Mouse (Mus musculus) midbrain, embryonic 16.5 days (tissue): Measurements from ENCODE around the gene Plekha8. TPM values are rescaled to one million over a fixed set of nuclear protein-coding genes. Genes with fewer than 3 reads are reported as not detected.

Source experiments
- ATAC-seq: fragments of 200-750 bp; cut with Nextera tagmentation; 2 replicates; pipeline ENCODE4 v1.8.0; 2017; ENCODE audit warnings: moderate TSS enrichment
- H3K27ac ChIP-seq: fragments of 300-500 bp; sonication (generic); 2 replicates; pipeline ENCODE4 v1.5.1; 2014; ENCODE audit warnings: mild to moderate bottlenecking, low read length, mixed read lengths
- H3K27me3 ChIP-seq: fragments of 300-500 bp; sonication (generic); 2 replicates; pipeline ENCODE4 v1.6.1; 2014; ENCODE audit warnings: low read depth, low read length, mixed read lengths; ENCODE audit not compliant: control insufficient read depth, insufficient read depth
- H3K36me3 ChIP-seq: fragments of 300-500 bp; sonication (generic); 2 replicates; pipeline ENCODE4 v1.6.1; 2014; ENCODE audit warnings: mild to moderate bottlenecking, low read length, moderate library complexity, mixed read lengths; ENCODE audit not compliant: control insufficient read depth, insufficient read depth
- H3K4me1 ChIP-seq: fragments of 300-500 bp; sonication (generic); 2 replicates; pipeline ENCODE4 v1.6.1; 2014; ENCODE audit warnings: mild to moderate bottlenecking, low read length, mixed read lengths; ENCODE audit not compliant: control insufficient read depth, insufficient read depth
- H3K4me2 ChIP-seq: fragments of 300-500 bp; sonication (generic); 2 replicates; pipeline ENCODE4 v1.6.1; 2014; ENCODE audit warnings: mild to moderate bottlenecking, low read length, mixed read lengths
- H3K4me3 ChIP-seq: fragments of 300-500 bp; sonication (generic); 2 replicates; pipeline ENCODE4 v1.5.1; 2014; ENCODE audit warnings: low read depth, mild to moderate bottlenecking, low read length, moderate library complexity, mixed read lengths
- H3K9ac ChIP-seq: fragments of 300-500 bp; sonication (generic); 2 replicates; pipeline ENCODE4 v1.6.1; 2014; ENCODE audit warnings: low read depth, low read length, mixed read lengths
- H3K9me3 ChIP-seq: fragments of 300-500 bp; sonication (generic); replicated peaks from 2 replicates; pipeline ENCODE4 v1.6.1; 2014; ENCODE audit warnings: mild to moderate bottlenecking, low read length, mixed read lengths; ENCODE audit not compliant: control insufficient read depth, poor library complexity, severe bottlenecking
- WGBS: fragments of 180-500 bp; shearing (Covaris S2); extraction: QIAGEN DNeasy Blood & Tissue Kit; methylation state at CpG from one replicate; pipeline ENCODE4 v1.1.7; 2014; 5-methylcytosine and 5-hydroxymethylcytosine counted together
- polyA plus RNA-seq: library from polyadenylated mRNA; unstranded; fragments of >200 nt; fragmentation: Nextera tagmentation; extraction: Ambion mirVana; gene quantifications from 2 replicates; pipeline ENCODE4 v1.2.1, GENCODE M21; 2015

Plekha8 gene
- polyA plus RNA-seq, 1 experiment from 2014 or later = 8.3 TPM

DNA sequence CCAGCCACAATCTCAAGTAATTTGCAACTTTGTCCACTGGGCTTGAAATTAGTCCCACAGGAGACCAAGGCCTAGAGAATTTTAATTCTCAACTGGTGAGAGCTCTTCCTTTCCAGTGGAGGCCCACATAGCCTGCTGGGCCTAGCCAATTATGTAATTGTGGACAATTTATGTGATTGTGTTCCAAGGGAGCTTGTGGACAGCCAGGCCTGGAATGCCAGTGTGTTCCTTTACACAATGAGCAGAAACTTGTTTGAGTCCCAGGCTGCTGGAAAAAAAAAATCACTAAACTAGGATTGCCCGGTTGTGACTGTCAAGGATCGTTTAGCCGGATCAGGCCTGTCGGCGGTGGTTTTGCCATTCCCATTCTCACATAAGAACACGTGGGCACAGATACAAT is 98.4 kb downstream of the Plekha8 start:
- H3K4me3 ChIP-seq = no peak overlapping the region
- no peaks in the 10 kb centered on the region for H3K9me3 ChIP-seq
- no peak overlapping the region for H3K9ac ChIP-seq
- 88% methylated on average over 6 of the region's 6 CpGs for WGBS
- H3K4me1 ChIP-seq = no peaks in the 10 kb centered on the region
- no peaks in the 10 kb centered on the region for H3K27me3 ChIP-seq
- no peak for ATAC-seq
- H3K4me2 ChIP-seq = no peak overlapping the region
- H3K27ac ChIP-seq = no peak overlapping the region
- peaks cover 23% of the 10 kb centered on the region for H3K36me3 ChIP-seq

Other genes with a start within 250 kb of the Plekha8 start
- 3.6 and 5.0 TPM in 2 replicates for gene Wipf3, start 165.5 kb upstream of the Plekha8 start, polyA plus RNA-seq
- gene Scrn1, start 28.6 kb upstream of the Plekha8 start, polyA plus RNA-seq = 125 and 130 TPM in 2 replicates
- 7.1 and 8.1 TPM in 2 replicates for gene Fkbp14, start 2.2 kb downstream of the Plekha8 start, polyA plus RNA-seq
- gene Mturn, start 86.5 kb downstream of the Plekha8 start, polyA plus RNA-seq = 123 and 128 TPM in 2 replicates
- 6.2 and 6.4 TPM in 2 replicates for gene Znrf2, start 221.8 kb downstream of the Plekha8 start, polyA plus RNA-seq